Mouse (Mus musculus): ENCODE results near the gene Katnal1. TPM values are rescaled to one million over a fixed set of nuclear protein-coding genes. Genes with fewer than 3 reads are reported as not detected.
A peak's percentile ranks its signal among the peaks of the same experiment; 100 is the strongest.

The Katnal1 gene
- polyA plus RNA-seq, 1 experiment from 2014 or later: 42.8 TPM

DNA sequence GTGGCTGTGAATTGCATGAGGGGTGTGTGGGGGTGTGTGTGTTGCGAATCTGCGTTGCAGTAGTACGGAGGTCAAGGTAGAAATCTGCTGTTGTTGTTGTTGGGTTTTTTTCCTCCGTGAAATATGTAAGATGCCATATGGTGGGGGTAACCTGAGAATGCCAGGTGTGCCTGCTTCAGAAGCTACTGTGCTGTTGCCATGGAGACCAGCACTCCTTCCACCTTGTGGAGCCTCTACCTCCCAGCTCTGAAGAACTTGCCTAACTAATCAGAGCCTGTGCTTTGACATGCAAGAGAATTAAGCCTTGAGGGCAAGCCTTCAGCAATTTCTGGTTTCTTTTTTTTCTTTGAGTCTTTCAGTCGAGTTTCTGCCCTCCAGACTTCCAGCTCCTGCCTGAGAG is 75.0 kb downstream of the Katnal1 start:
- ATAC-seq (ENCODE audit: low FRiP score, low TSS enrichment): no peak
- WGBS: 49% methylated on average over 5 of the region's 5 CpGs

DNA sequence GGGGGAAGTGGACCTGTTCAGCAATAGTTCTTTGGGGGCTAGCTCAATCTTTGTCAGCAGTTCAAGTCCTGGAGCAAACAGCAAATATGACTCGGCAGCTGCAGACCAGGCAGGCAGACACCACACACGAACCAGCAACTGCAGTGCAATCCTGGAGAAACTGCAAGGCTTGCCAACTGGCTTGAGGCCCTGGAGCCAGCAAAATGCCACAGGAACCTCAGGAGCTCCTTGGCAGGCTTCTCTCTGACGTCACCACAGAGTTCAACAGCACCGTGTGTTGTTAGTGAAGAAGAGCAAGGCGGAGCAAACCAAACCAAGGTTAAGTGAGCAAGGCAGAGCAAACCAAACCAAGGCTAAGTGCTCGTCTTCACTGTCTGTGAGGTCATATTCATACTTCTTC is 79.6 kb downstream of the Katnal1 start:
- Histone ChIP-seq H3K27me3 (ENCODE audit: control insufficient read depth, insufficient read depth, low read length) (no peaks in the 10 kb centered on the region), H3K4me1 (ENCODE audit: control insufficient read depth, insufficient read depth, low read length) (peaks cover 6% of the 10 kb centered on the region; the same call in 1 of the 2 replicates), H3K36me3 (ENCODE audit: control insufficient read depth, insufficient read depth, low read length) (no peaks in the 10 kb centered on the region), H3K9ac (replicated peaks; ENCODE audit: low read length) (no peak overlapping the region), H3K9me3 (ENCODE audit: control insufficient read depth, low read length) (no peaks in the 10 kb centered on the region), H3K4me2 (ENCODE audit: low read length) (no peak overlapping the region), H3K27ac (replicated peaks; ENCODE audit: low read depth, low read length) (no peak overlapping the region), H3K4me3 (replicated peaks; ENCODE audit: low read depth, low read length) (no peak overlapping the region)
- 89% methylated on average over 6 of the region's 6 CpGs for WGBS
- ATAC-seq (ENCODE audit: low FRiP score, low TSS enrichment) (no peak), DNase-seq (no peak)

More for the DNA sequence above, 75.0 kb downstream of the Katnal1 start:
- peak; percentile 75 for DNase-seq
- Histone ChIP-seq H3K9me3 (ENCODE audit: control insufficient read depth, low read length) (no peaks in the 10 kb centered on the region), H3K4me1 (ENCODE audit: control insufficient read depth, insufficient read depth, low read length) (peaks cover 6% of the 10 kb centered on the region; the same call in 1 of the 2 replicates), H3K27ac (replicated peaks; ENCODE audit: low read depth, low read length) (peak overlapping the region; percentile 26; the same call in 1 of the 2 replicates), H3K4me2 (ENCODE audit: low read length) (no peak overlapping the region), H3K4me3 (replicated peaks; ENCODE audit: low read depth, low read length) (no peak overlapping the region), H3K36me3 (ENCODE audit: control insufficient read depth, insufficient read depth, low read length) (no peaks in the 10 kb centered on the region), H3K9ac (replicated peaks; ENCODE audit: low read length) (no peak overlapping the region), H3K27me3 (ENCODE audit: control insufficient read depth, insufficient read depth, low read length) (no peaks in the 10 kb centered on the region)

DNA sequence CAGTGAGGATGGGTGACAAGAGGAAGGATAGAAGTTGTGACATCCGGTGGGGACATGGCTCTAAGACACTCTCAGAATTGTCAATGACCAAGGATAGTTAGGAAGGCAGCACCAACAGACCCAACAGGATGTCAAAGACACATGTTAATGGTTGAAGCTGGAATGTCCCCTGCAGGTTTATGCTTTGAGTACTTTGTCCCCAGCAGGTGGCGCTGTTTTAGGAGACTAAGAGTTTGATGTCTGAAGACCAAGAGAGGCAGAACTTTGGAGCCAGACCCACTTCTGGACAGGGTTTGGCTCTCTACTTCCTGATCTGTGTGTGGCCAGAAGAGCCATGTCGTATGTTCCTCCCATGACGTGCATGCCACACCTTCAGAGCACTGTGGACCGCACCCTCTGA is 82.1 kb downstream of the Katnal1 start:
- Histone ChIP-seq H3K4me3 (replicated peaks; ENCODE audit: low read depth, low read length) (no peak overlapping the region), H3K9me3 (ENCODE audit: control insufficient read depth, low read length) (no peaks in the 10 kb centered on the region)

DNA sequence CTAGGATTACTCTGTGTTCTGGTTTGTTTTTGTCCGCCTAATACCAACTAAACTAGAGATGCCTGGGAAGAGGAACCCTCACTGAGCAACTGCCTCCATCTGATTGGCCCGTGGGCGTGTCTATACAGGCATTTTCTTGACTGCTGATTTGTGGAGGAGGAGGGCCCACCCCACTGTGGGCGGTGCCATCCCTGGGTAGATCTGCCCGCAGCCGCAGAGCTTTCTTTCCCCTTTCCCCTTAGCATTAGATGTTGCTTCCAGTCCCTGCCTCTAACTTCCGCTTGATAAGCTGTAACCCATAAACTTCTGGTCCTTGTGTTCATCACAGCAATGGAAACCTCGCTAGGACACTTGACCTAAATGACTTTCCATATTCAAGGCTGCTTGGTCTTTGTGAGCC is 92.1 kb downstream of the Katnal1 start:
- 39% methylated on average over 8 of the region's 8 CpGs for WGBS
- DNase-seq: no peak
- no peak for ATAC-seq (ENCODE audit: low FRiP score, low TSS enrichment)

More for the DNA sequence above, 82.1 kb downstream of the Katnal1 start:
- Histone ChIP-seq H3K27ac (replicated peaks; ENCODE audit: low read depth, low read length) (no peak overlapping the region), H3K4me1 (ENCODE audit: control insufficient read depth, insufficient read depth, low read length) (no peaks in the 10 kb centered on the region), H3K9ac (replicated peaks; ENCODE audit: low read length) (no peak overlapping the region), H3K36me3 (ENCODE audit: control insufficient read depth, insufficient read depth, low read length) (no peaks in the 10 kb centered on the region), H3K4me2 (ENCODE audit: low read length) (no peak overlapping the region), H3K27me3 (ENCODE audit: control insufficient read depth, insufficient read depth, low read length) (no peaks in the 10 kb centered on the region)
- WGBS: 95% methylated on average over 5 of the region's 5 CpGs
- no peak for DNase-seq
- no peak for ATAC-seq (ENCODE audit: low FRiP score, low TSS enrichment)

DNA sequence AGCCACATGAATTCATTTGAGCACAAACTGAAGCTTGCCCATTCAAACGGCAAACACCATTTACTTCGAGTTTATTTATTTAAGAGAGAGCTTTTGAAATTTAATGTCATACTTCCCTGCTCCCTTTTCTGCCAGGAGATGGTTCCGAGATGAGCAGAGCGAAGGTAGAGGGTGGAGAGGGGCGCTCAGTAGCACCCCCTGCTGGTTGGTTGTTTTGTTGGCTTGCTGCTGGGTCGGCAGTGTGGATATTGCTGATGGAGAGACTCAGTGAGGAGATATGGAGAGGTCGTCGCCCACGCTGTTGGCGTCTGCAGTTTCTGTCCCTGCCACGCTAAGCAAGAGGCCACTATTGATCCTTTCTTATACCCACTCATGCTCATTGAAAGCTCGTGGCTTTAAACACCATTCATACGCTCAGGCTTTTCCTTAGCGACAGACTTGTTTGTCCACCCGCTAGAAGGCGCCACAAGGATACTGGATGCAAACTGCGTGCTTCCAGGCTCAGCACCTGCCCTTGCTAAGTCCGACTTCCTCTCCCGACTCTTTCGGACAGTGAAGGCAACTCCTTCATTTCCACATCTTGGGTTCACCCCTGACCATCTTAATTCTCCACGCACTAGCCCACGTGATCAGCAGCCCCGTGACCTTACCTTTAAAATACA is 97.4 kb downstream of the Katnal1 start:
- DNase-seq (peak; percentile 83), ATAC-seq (ENCODE audit: low FRiP score, low TSS enrichment) (no peak)
- peak overlapping the region; percentile 33 for H3K4me2 ChIP-seq (ENCODE audit: low read length)
- WGBS: 4% methylated on average over 23 of the region's 23 CpGs
- no peaks in the 10 kb centered on the region for H3K9me3 ChIP-seq (ENCODE audit: control insufficient read depth, low read length)
- no peak overlapping the region for H3K4me3 ChIP-seq (replicated peaks; ENCODE audit: low read depth, low read length)
- H3K27ac ChIP-seq (replicated peaks; ENCODE audit: low read depth, low read length): no peak overlapping the region
- H3K4me1 ChIP-seq (ENCODE audit: control insufficient read depth, insufficient read depth, low read length): 0 out of 2 replicates have a peak, but pooled peaks cover 4% of the 10 kb centered on the region
- no peaks in the 10 kb centered on the region for H3K27me3 ChIP-seq (ENCODE audit: control insufficient read depth, insufficient read depth, low read length)
- H3K36me3 ChIP-seq (ENCODE audit: control insufficient read depth, insufficient read depth, low read length): no peaks in the 10 kb centered on the region
- no peak overlapping the region for H3K9ac ChIP-seq (replicated peaks; ENCODE audit: low read length)

More for the DNA sequence above, 92.1 kb downstream of the Katnal1 start:
- no peaks in the 10 kb centered on the region for H3K27me3 ChIP-seq (ENCODE audit: control insufficient read depth, insufficient read depth, low read length)
- H3K9me3 ChIP-seq (ENCODE audit: control insufficient read depth, low read length): no peaks in the 10 kb centered on the region
- H3K4me1 ChIP-seq (ENCODE audit: control insufficient read depth, insufficient read depth, low read length): no peaks in the 10 kb centered on the region
- H3K4me3 ChIP-seq (replicated peaks; ENCODE audit: low read depth, low read length): no peak overlapping the region
- H3K9ac ChIP-seq (replicated peaks; ENCODE audit: low read length): no peak overlapping the region
- no peaks in the 10 kb centered on the region for H3K36me3 ChIP-seq (ENCODE audit: control insufficient read depth, insufficient read depth, low read length)
- no peak overlapping the region for H3K4me2 ChIP-seq (ENCODE audit: low read length)
- no peak overlapping the region for H3K27ac ChIP-seq (replicated peaks; ENCODE audit: low read depth, low read length)

DNA sequence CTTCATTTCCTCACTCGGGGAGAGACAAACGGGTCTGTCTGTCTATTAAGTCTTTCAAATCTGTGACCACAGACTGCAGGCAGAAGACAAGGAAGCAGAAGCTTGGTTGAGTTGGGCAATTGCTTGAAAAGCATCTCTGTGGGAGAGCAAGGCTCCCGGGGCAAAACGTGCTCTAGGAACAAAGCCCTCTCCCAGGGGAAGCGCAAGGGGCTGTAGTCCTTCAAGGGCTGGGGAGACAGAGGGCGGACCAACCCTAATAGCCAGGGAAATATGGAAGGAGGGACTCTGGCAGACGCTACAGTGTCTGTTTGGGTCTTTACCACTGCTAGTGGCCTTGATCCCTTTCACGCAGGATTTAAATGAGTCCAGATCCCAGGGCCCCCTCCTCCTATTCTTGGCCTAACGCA is 98.0 kb downstream of the Katnal1 start:
- Histone ChIP-seq H3K4me2 (ENCODE audit: low read length) (peak overlapping the region; percentile 33), H3K36me3 (ENCODE audit: control insufficient read depth, insufficient read depth, low read length) (no peaks in the 10 kb centered on the region), H3K27me3 (ENCODE audit: control insufficient read depth, insufficient read depth, low read length) (no peaks in the 10 kb centered on the region), H3K9ac (replicated peaks; ENCODE audit: low read length) (no peak overlapping the region; the same call in 1 of the 2 replicates), H3K4me3 (replicated peaks; ENCODE audit: low read depth, low read length) (no peak overlapping the region), H3K4me1 (ENCODE audit: control insufficient read depth, insufficient read depth, low read length) (0 out of 2 replicates have a peak, but pooled peaks cover 4% of the 10 kb centered on the region), H3K9me3 (ENCODE audit: control insufficient read depth, low read length) (no peaks in the 10 kb centered on the region), H3K27ac (replicated peaks; ENCODE audit: low read depth, low read length) (no peak overlapping the region)
- 1% methylated on average over 9 of the region's 9 CpGs for WGBS
- ATAC-seq (ENCODE audit: low FRiP score, low TSS enrichment) (no peak), DNase-seq (peak; percentile 61)

DNA sequence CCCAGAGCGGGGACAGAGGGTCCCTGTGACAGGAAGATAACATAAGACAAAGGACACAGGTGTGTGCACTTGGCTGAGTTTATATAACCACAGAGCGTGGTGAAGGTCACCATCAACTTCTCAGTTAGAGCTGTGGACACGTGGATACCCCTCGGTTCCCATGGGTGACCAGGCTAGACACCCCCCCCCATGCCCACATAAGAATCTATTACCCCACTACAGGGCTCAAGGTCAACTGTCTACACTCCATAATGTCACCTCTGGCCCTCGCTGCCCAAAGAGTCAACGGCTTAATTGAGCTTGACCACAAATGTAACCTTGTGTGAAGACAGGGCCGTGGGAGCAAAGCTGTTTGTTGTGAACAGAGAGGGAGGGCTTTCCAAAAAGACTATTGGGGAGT is 103.4 kb downstream of the Katnal1 start:
- no peak for ATAC-seq (ENCODE audit: low FRiP score, low TSS enrichment)
- H3K27ac ChIP-seq (replicated peaks; ENCODE audit: low read depth, low read length): no peak overlapping the region
- H3K9ac ChIP-seq (replicated peaks; ENCODE audit: low read length): no peak overlapping the region
- H3K4me2 ChIP-seq (ENCODE audit: low read length): no peak overlapping the region
- no peaks in the 10 kb centered on the region for H3K36me3 ChIP-seq (ENCODE audit: control insufficient read depth, insufficient read depth, low read length)
- H3K9me3 ChIP-seq (ENCODE audit: control insufficient read depth, low read length): no peaks in the 10 kb centered on the region
- WGBS: 88% methylated on average over 7 of the region's 7 CpGs
- peaks cover 4% of the 10 kb centered on the region; the same call in 1 of the 2 replicates for H3K4me1 ChIP-seq (ENCODE audit: control insufficient read depth, insufficient read depth, low read length)
- no peak overlapping the region for H3K4me3 ChIP-seq (replicated peaks; ENCODE audit: low read depth, low read length)
- no peak for DNase-seq
- H3K27me3 ChIP-seq (ENCODE audit: control insufficient read depth, insufficient read depth, low read length): no peaks in the 10 kb centered on the region

DNA sequence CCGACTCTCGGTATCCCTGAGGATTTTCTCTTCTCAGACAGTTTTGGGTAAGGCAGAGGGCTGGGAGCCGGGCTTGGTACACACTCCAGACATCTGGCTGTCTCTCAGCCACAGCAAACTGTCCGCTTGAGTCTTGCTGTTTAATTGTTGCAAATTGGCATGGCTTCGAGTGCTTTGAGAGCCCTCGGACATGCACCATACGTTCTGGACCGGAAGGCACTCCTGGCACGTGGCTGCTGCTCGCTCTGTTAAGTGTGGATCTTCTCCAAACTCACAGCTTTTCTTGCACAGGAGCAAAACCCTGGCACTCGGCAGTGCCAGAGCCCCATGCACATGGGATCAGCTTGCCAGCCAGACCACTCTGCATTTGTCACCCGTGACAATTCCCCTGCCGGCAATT is 106.3 kb downstream of the Katnal1 start:
- H3K4me3 ChIP-seq (replicated peaks; ENCODE audit: low read depth, low read length): no peak overlapping the region
- no peak overlapping the region for H3K4me2 ChIP-seq (ENCODE audit: low read length)
- H3K36me3 ChIP-seq (ENCODE audit: control insufficient read depth, insufficient read depth, low read length): no peaks in the 10 kb centered on the region
- H3K9ac ChIP-seq (replicated peaks; ENCODE audit: low read length): no peak overlapping the region
- WGBS: 83% methylated on average over 13 of the region's 13 CpGs
- no peaks in the 10 kb centered on the region for H3K27me3 ChIP-seq (ENCODE audit: control insufficient read depth, insufficient read depth, low read length)
- DNase-seq: no peak
- no peak overlapping the region for H3K27ac ChIP-seq (replicated peaks; ENCODE audit: low read depth, low read length)
- ATAC-seq (ENCODE audit: low FRiP score, low TSS enrichment): no peak
- H3K4me1 ChIP-seq (ENCODE audit: control insufficient read depth, insufficient read depth, low read length): peaks cover 12% of the 10 kb centered on the region; the same call in 1 of the 2 replicates
- H3K9me3 ChIP-seq (ENCODE audit: control insufficient read depth, low read length): no peaks in the 10 kb centered on the region
